Mouse (Mus musculus) cerebellum, adult 9-10 months (tissue): Measurements from ENCODE around the gene Zmynd8.
A peak's percentile ranks its signal among the peaks of the same experiment; 100 is the strongest.

Experiments used
- DNase-seq: peaks from one replicate; pipeline ENCODE4 v3.0.0; 2022

Zmynd8 gene

DNA sequence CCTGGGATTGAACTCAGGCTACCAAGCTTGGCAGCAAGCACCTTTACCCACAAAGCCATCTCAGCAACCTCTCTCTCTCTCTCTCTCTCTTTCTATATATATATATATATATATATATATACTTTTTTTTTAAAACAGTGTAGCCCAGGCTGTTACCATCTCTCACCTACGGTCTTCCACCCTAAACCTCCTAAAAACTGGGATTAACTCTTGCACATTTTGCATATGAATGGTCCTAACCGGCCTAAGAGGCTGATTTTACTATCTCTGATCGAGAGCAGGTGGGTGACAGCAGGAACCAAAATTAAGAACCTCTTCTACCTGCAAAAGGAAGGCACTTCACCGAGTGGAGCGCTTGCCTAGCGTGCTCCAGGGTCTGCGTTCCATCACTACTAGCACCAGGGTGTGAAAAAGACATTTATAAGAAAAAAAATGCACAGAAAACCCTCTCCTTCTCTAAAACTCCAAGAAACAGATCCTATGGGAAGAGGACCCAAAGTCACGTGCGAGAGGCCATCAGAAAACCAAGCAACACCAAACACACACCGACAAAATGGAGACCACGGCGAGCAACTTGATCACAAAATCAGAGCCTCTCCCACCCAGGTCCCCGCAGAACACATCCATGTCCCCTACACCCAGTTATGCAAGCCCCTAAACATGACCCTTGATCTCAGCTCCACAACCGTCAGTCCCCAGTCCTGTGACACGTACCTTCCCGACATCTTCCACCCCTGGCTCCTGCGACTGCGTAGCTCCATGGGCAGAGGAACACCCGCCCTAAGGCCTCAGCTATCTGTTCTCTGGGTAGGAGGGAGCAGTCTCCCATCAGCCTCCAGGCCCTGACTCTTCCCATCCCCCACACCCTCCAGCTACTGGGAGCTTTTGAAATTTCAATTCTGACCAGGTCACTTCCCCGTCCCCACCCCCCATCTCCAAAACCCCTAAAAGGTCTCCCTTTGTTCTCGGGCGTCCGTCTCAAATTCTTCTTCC is at the start of gene Zmynd8:
TSS of gene Zmynd8 (minus strand) at position 815 of the 993 bp plus-strand sequence.
- no peak for DNase-seq

DNA sequence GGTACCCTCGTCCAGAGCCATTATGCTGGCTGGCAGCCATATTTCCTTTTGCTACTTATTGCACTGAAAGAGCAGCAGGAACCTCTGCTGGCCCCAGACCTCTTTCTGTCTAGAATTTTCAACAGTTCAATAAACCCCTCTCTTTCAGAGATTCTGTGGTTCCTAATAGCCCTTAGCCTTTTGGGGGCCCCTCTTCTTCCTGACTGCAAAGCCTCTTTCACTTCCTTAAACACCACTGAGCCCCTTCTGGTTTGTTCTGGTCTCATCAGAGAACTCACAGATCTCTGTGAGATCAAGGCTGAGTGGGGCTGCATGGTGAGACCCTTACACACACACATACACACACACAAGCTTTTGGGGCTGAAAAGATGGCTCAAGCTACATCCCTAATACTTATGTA is 49.2 kb upstream of the Zmynd8 start:
- DNase-seq, result no peak

GRCm38 (mm10) chr2:165946046-165946564 is 47.3 kb upstream of the Zmynd8 start:
- no peak for DNase-seq

GRCm38 (mm10) chr2:165944576-165945351 is 45.9 kb upstream of the Zmynd8 start:
- DNase-seq, result no peak

DNA sequence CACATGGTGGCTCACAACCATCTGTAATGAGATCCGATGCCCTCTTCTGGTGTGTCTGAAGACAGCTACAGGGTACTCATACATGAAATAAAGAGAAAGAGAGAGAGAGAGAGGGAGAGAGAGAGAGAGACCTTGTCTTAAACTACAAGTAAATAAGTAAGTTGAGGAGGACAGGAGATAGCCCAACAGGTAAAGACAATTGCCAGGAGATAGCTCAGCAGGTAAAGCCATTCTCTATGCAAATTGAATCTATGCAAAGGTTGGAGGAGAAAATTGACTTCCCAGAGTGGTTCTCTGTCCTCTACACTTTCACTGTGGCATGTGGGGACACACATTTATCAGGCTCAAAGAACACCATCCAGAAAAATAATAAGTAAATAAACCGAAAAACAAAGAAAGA is 44.3 kb upstream of the Zmynd8 start:
- DNase-seq, result no peak

- DNase-seq, result no peak
These were observed 37.3 kb upstream of the Zmynd8 start for GRCm38 (mm10) chr2:165936106-165936505.

- no peak for DNase-seq
These were observed 28.9 kb upstream of the Zmynd8 start for GRCm38 (mm10) chr2:165927705-165928104.

DNA sequence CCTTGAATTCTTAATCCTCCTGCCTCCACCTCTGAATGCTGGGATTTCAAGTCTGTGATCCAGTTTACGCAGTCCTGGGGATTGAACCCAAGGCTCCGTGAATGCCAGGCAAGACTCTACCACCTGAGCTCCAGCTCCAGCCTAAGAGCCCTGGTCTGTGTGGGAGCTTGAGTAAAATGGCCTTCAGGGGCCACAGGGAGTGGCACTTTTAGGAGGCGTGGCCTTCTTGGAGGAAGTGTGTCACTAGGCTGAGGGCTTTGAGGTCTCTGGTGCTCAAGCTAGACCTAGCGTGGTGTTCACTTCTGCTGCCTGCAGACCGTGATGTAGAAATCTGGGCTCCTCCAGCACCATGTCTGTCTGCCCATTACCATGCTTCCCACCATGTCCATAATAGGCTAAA is 27.4 kb upstream of the Zmynd8 start:
- no peak for DNase-seq

GRCm38 (mm10) chr2:165925144-165925543 is 26.3 kb upstream of the Zmynd8 start:
- no peak for DNase-seq

GRCm38 (mm10) chr2:165924695-165925094 is 25.9 kb upstream of the Zmynd8 start:
- no peak for DNase-seq

DNA sequence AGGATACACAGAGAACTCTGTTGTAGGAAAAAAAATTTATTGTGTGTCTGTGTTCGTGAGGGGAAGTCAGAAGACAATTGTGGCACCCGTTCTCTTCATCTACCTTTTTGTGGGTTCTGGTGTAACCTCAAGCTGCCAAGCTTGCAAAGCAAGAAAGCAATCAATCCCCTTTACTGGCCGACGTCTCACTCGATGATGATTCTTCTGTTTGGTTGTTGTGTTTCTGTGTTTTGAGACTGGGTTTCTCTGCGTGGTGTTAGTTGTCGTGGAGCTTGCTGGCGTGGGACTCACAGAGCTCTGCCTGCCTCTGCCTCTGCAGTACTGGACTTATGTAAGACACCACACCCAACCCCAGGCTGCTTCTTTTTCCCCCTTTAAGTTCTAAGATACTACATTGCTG is 24.9 kb upstream of the Zmynd8 start:
- DNase-seq, result no peak

- DNase-seq, result no peak
These were observed 24.2 kb upstream of the Zmynd8 start for GRCm38 (mm10) chr2:165922994-165923393.

- DNase-seq, result no peak
These were observed 23.4 kb upstream of the Zmynd8 start for GRCm38 (mm10) chr2:165922047-165922728.

DNA sequence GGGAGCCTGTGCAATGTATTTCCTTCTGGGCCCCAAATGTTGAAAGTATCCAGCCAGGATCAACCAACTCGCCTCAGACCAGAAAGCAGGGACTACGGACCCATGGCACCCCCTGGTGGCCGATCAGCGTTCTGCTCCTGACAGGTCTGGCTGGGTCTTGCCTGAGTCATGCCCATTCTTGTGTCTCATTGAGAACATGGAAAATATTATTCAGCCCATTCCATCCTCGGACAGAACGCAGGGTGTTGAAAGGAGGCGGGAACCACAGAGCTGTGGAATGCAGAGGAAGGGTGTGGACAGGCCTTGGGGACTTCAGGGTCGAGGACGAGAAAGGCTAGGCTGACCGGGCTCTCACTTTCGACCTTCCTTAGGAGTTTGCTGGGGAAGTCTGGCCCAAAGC is 15.5 kb upstream of the Zmynd8 start:
- DNase-seq, result peak; percentile 95

GRCm38 (mm10) chr2:165913073-165913472 is 14.3 kb upstream of the Zmynd8 start:
- DNase-seq, result no peak

DNA sequence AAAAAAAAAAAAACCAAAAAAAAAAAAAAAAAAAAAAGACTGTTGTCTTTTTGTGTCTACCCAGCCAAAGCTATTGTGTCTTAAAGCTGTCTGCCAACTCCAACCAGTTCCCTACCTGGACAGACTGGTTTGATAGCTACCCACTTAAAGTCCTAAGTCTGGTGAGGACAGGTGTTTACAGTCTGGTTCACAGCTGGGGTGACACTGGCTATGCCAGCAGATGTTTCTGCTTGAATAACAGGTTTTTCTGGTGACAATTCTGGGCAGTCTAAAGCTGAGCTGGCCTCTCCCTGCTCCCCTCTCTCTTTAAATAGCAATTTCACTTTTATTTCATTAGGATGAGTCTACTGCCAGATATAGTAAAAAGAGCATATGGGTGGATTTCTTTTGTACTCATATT is 10.9 kb upstream of the Zmynd8 start:
- DNase-seq, result no peak

GRCm38 (mm10) chr2:165907199-165907598 is 8.4 kb upstream of the Zmynd8 start:
- peak; percentile 55 for DNase-seq

GRCm38 (mm10) chr2:165906332-165906945 is 7.6 kb upstream of the Zmynd8 start:
- no peak for DNase-seq

DNA sequence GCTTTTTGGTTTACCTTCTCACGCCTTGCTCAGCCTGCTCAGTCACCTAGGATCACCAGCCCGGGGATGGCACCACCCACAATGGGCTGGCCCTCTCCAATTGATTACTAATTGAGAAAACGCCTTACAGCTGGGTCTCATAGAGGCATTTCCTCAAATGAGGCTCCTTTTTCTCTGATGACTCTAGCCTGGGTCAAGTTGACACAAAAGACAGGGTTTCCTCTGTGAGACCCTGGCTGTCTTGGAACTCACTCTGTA is 2.2 kb upstream of the Zmynd8 start:
- no peak for DNase-seq

DNA sequence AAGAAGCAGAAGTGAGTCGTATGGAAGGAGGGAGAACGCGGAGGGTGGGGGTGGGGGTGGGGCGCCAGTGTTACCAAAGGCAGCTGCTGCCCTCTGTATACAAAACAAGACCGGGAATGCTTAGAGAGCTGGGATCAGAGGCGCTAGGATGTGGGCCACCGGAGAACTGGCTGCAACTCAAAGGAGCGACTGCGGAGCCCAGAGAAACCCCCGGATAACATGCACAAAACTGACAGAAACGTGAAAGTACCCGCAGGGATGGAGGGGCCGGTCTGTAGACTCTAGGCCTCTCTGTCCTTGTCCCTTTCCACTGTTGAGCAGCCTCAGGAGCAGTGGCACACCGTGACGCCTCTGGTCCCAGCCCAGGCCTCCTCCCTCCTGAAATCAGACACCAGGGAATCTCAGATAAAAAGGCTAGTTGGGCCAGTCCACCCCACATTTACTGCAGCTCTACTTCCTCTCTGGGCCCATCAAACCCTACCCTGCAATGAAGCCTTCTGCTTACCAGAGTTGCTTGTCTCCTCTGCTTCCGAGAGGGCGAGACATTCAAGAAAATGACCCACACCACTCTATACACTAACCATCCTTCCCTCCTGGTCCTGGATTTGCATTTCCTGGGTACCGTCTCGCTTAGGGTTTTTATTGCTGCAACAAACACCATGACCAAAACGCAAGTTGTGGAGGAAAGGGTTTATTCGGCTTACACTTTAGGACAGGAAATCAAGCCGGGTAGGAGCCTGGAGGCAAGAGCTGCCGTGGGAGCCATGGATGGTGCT is 1.7 kb upstream of the Zmynd8 start:
- DNase-seq, result no peak

- DNase-seq, result no peak
These were observed 1.1 kb upstream of the Zmynd8 start for GRCm38 (mm10) chr2:165899923-165900322.

DNA sequence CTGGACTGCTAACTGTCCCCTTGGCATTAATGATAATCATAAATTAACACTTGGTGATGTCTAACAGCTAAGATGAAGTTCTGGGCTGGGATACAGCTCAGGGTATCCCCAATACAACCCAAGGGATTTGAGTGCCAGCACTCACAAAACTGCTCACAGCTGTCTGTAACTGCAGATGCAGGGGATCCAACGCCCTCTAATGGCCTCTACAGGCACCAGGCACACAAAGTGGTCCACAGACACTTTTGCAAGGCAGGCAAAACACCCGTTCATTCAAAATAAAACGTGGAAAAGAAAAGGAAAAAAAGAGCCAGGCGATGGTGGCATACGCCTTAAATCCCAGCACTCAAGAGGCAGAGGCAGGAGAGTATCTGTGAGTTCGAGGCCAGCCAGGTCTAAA is 658 bp upstream of the Zmynd8 start:
- DNase-seq, result no peak
